Mouse (Mus musculus) brown adipose tissue, adult 24 weeks (tissue): ENCODE measurements around the gene Lyzl6. TPM values are rescaled to one million over a fixed set of nuclear protein-coding genes. Genes with fewer than 3 reads are reported as not detected.

ENCODE experiments used
- H3K27ac ChIP-seq: fragments of 200-500 bp; replicated peaks from 2 replicates; pipeline ENCODE4 v1.5.1; 2012; ENCODE audit warnings: low read depth, mild to moderate bottlenecking, low read length
- H3K4me1 ChIP-seq: fragments of 200-500 bp; 2 replicates; pipeline ENCODE4 v1.6.1; 2012; ENCODE audit warnings: low read length, mixed read lengths; ENCODE audit not compliant: control insufficient read depth, insufficient read depth, insufficient read length
- H3K4me3 ChIP-seq: fragments of 200-500 bp; 2 replicates; pipeline ENCODE4 v1.5.1; 2012; ENCODE audit warnings: low read depth, mild to moderate bottlenecking, low read length, moderate library complexity; ENCODE audit not compliant: insufficient read depth
- polyA plus RNA-seq: library from polyadenylated mRNA; stranded (reverse); fragments of >200 nt; gene quantifications from 2 replicates; pipeline ENCODE4 v1.2.4, GENCODE M21; 2012; ENCODE audit not compliant: missing spikeins, insufficient read depth, insufficient read length

Gene Lyzl6
- polyA plus RNA-seq, 1 experiment: not detected

GRCm38 (mm10) chr11:103606611-103607010, 32.1 kb downstream of the Lyzl6 start:
- no peaks in the 10 kb centered on the region for H3K4me1 ChIP-seq
- H3K4me3 ChIP-seq: no peak overlapping the region
- no peak overlapping the region for H3K27ac ChIP-seq

Other genes with a start within 250 kb of the Lyzl6 start
- gene Plekhm1, start 226.2 kb downstream of the Lyzl6 start, polyA plus RNA-seq: 13.4 and 14.6 TPM in 2 replicates
- not detected in 2 replicates for gene Lrrc37a, start 134.3 kb downstream of the Lyzl6 start, polyA plus RNA-seq
- gene Gm884, start 17.8 kb downstream of the Lyzl6 start, polyA plus RNA-seq: not detected in 2 replicates
- gene Rprml, start 10.7 kb upstream of the Lyzl6 start, polyA plus RNA-seq: 1.0 and 1.1 TPM in 2 replicates
- 28.2 and 44.0 TPM in 2 replicates for gene Gosr2, start 59.0 kb upstream of the Lyzl6 start, polyA plus RNA-seq
- gene Wnt9b, start 110.9 kb upstream of the Lyzl6 start, polyA plus RNA-seq: not detected in 2 replicates
- not detected in 2 replicates for gene Wnt3, start 135.3 kb upstream of the Lyzl6 start, polyA plus RNA-seq